In genomic region chr15:83099533-83100331, GRCm38 (mm10) we compare ENCODE assay signal across 8 mouse cellular contexts. TPM values are rescaled to one million over a fixed set of nuclear protein-coding genes. Genes with fewer than 3 reads are reported as not detected.
DNase-seq lines count a peak whose midpoint lies in the region; ATAC-seq and TF ChIP-seq lines count a peak whose summit lies in the region.

No protein-coding gene starts in this region.

- no peaks in the 10 kb centered on the region for H3K36me3 ChIP-seq in forebrain, embryonic 12.5 days (replicated peaks)

- 4% methylated on average over 31 of the region's 31 CpGs for WGBS in bone marrow, adult 2 months
- 2% methylated on average over 30 of the region's 31 CpGs for WGBS in forebrain, embryonic 12.5 days
- WGBS in large intestine, adult 2 months, result 4% methylated on average over 31 of the region's 31 CpGs

- H3K4me1 ChIP-seq in bone marrow, adult 2 months (ENCODE audit: control insufficient read depth, insufficient read depth, low read length), result no peaks in the 10 kb centered on the region; the same call in 1 of the 2 replicates
- peaks cover 21% of the 10 kb centered on the region for H3K4me1 ChIP-seq in forebrain, embryonic 12.5 days

- H3K4me2 ChIP-seq in forebrain, embryonic 12.5 days, result peak overlapping the region; percentile 76

- intact Hi-C loops in heart, postnatal 25 days (cut with DNase I), result loop anchor here (5.0 kb wide), 1 partner anchor 57 kb away; no protein-coding TSS in a partner anchor

- ATAC-seq in forebrain, embryonic 12.5 days (ENCODE audit: low FRiP score), result peak; percentile 88

- H3K9me3 ChIP-seq in forebrain, embryonic 12.5 days, result no peaks in the 10 kb centered on the region

- H3K9ac ChIP-seq in forebrain, embryonic 12.5 days, result peak overlapping the region; percentile 70

- DNase-seq in ES-CJ7 (ENCODE audit: low read depth, low spot score), result peak; percentile 89
- peak; percentile 90 for DNase-seq in heart, postnatal 25 days (ENCODE audit: low spot score)
- DNase-seq in large intestine, adult 2 months (ENCODE audit: low read depth, low spot score), result peak; percentile 86
- DNase-seq in lung, postnatal 4 days, result peak; percentile 96
- peak; percentile 87 for DNase-seq in retina, embryonic 14.5 days (ENCODE audit: low spot score)
- peak; percentile 80 for DNase-seq in urinary bladder, adult 2 months (ENCODE audit: low spot score)

- peak overlapping the region; percentile 75 for H3K4me3 ChIP-seq in bone marrow, adult 2 months (replicated peaks; ENCODE audit: control insufficient read depth, low read depth, low read length)
- H3K4me3 ChIP-seq in forebrain, embryonic 12.5 days (replicated peaks), result peak overlapping the region; percentile 47

- peak overlapping the region; percentile 35 for H3K27ac ChIP-seq in bone marrow, adult 2 months (ENCODE audit: control insufficient read depth, insufficient read depth, low read depth, low read length, poor library complexity)
- no peak overlapping the region for H3K27ac ChIP-seq in forebrain, embryonic 12.5 days

- no peak for TF ChIP-seq CTCF in bone marrow, adult 2 months (IDR thresholded peaks at IDR 0.05; ENCODE audit: control insufficient read depth, insufficient read depth, low read length)

- TF ChIP-seq POLR2A in bone marrow, adult 2 months (IDR thresholded peaks at IDR 0.05; ENCODE audit: borderline replicate concordance, control insufficient read depth, low read depth, low read length), result peak; percentile 75

- H3K27me3 ChIP-seq in forebrain, embryonic 12.5 days, result peaks cover 30% of the 10 kb centered on the region

RNA-seq across cellular contexts. Expression of gene Serhl, which starts 10.4 kb away (rescaled TPM):
- polyA plus RNA-seq in bone marrow, adult 2 months (2011; ENCODE audit: insufficient read depth, insufficient read length, low replicate concordance, missing spikeins), result 22.8 and 31.5 TPM in 2 replicates
- 36.0 and 45.4 TPM in 2 replicates for polyA plus RNA-seq in forebrain, embryonic 12.5 days (2016; fragmentation: Nextera tagmentation; extraction: Ambion mirVana)
- 10 to 100 TPM; 40.5 to 44.8 TPM for total RNA-seq in heart, postnatal 25 days (2021)
- polyA plus RNA-seq in large intestine, adult 2 months (2012; rRNA removed), result 118 and 174 TPM in 2 replicates
- polyA plus RNA-seq in urinary bladder, adult 2 months (2012; rRNA removed), result 48.2 and 70.3 TPM in 2 replicates

RNA-seq across cellular contexts. Expression of gene Rrp7a, which starts 22.9 kb away (rescaled TPM):
- 24.6 and 31.6 TPM in 2 replicates for polyA plus RNA-seq in bone marrow, adult 2 months (2011; ENCODE audit: insufficient read depth, insufficient read length, low replicate concordance, missing spikeins)
- polyA plus RNA-seq in forebrain, embryonic 12.5 days (2016; fragmentation: Nextera tagmentation; extraction: Ambion mirVana), result 64.8 and 65.9 TPM in 2 replicates
- total RNA-seq in heart, postnatal 25 days (2021), result 10 to 100 TPM; 40.3 to 41.9 TPM
- polyA plus RNA-seq in large intestine, adult 2 months (2012; rRNA removed), result 109 and 111 TPM in 2 replicates
- polyA plus RNA-seq in urinary bladder, adult 2 months (2012; rRNA removed), result 56.1 and 60.9 TPM in 2 replicates

RNA-seq across cellular contexts. Expression of gene Poldip3, which starts 49.5 kb away (rescaled TPM):
- 24.6 and 42.3 TPM in 2 replicates for polyA plus RNA-seq in bone marrow, adult 2 months (2011; ENCODE audit: insufficient read depth, insufficient read length, low replicate concordance, missing spikeins)
- 173 and 177 TPM in 2 replicates for polyA plus RNA-seq in forebrain, embryonic 12.5 days (2016; fragmentation: Nextera tagmentation; extraction: Ambion mirVana)
- total RNA-seq in heart, postnatal 25 days (2021), result 10 to 100 TPM; 27.3 to 29.8 TPM
- 55.8 and 68.6 TPM in 2 replicates for polyA plus RNA-seq in large intestine, adult 2 months (2012; rRNA removed)
- polyA plus RNA-seq in urinary bladder, adult 2 months (2012; rRNA removed), result 60.9 and 64.6 TPM in 2 replicates
